Mouse (Mus musculus): ENCODE results near the gene 1700023F06Rik.

DNA sequence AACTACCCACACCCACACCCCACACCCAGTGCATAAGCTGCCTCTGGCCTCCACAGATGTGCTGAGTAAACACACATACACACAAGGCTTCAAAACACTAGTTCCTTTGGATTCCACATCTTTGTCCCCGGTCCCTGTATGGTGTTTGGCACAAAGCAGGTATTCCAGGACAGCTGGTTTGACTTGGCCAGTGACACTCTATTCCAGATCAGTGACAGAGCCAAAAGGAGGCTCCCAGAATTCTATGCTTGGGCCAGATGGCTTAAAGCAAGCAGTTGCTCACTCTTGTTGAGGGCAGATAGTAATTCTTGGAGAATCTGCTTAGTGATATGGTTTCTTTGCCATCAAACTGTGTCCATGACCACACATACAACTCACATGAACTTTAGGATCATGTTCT, 26.1 kb upstream of the 1700023F06Rik start:
- TF ChIP-seq CTCF (IDR thresholded peaks at IDR 0.05; ENCODE audit: low read depth, low read length) (no peak), POLR2A (IDR thresholded peaks at IDR 0.05; ENCODE audit: insufficient read depth, low read length) (no peak)

Measured in ES-Bruce4 (cell line).